Mouse (Mus musculus) forebrain, embryonic 11.5 days (tissue): ENCODE data around the gene Ddx31. TPM values are rescaled to one million over a fixed set of nuclear protein-coding genes. Genes with fewer than 3 reads are reported as not detected.
A peak's percentile ranks its signal among the peaks of the same experiment; 100 is the strongest.

Experiments
- ATAC-seq: fragments of 200-750 bp; cut with Nextera tagmentation; replicated peaks from 2 replicates; pipeline ENCODE4 v1.8.0; 2017; ENCODE audit warnings: moderate TSS enrichment; ENCODE audit not compliant: low FRiP score
- DNase-seq: peaks from one replicate; pipeline ENCODE4 v3.0.0-alpha.2; 2017; ENCODE audit warnings: low spot score
- H3K27ac ChIP-seq: fragments of 300-500 bp; sonication (generic); 2 replicates; pipeline ENCODE4 v1.5.1; 2014; ENCODE audit warnings: low read depth, low read length
- H3K27me3 ChIP-seq: fragments of 300-500 bp; sonication (generic); 2 replicates; pipeline ENCODE4 v1.6.1; 2014; ENCODE audit warnings: mild to moderate bottlenecking, low read length, mixed read lengths; ENCODE audit not compliant: control insufficient read depth, insufficient read depth
- H3K36me3 ChIP-seq: fragments of 300-500 bp; sonication (generic); 2 replicates; pipeline ENCODE4 v1.6.1; 2014; ENCODE audit warnings: mild to moderate bottlenecking, low read length, moderate library complexity, mixed read lengths; ENCODE audit not compliant: control insufficient read depth, insufficient read depth
- H3K4me1 ChIP-seq: fragments of 300-500 bp; sonication (generic); replicated peaks from 2 replicates; pipeline ENCODE4 v1.6.1; 2014; ENCODE audit warnings: low read length, mixed read lengths; ENCODE audit not compliant: control insufficient read depth, insufficient read depth
- H3K4me2 ChIP-seq: fragments of 300-500 bp; sonication (generic); 2 replicates; pipeline ENCODE4 v1.6.1; 2014; ENCODE audit warnings: low read depth, mild to moderate bottlenecking, low read length, moderate library complexity, mixed read lengths; ENCODE audit not compliant: severe bottlenecking
- H3K4me3 ChIP-seq: fragments of 300-500 bp; sonication (generic); 2 replicates; pipeline ENCODE4 v1.5.1; 2014; ENCODE audit warnings: low read depth, low read length
- H3K9ac ChIP-seq: fragments of 300-500 bp; sonication (generic); 2 replicates; pipeline ENCODE4 v1.6.1; 2014; ENCODE audit warnings: low read length
- H3K9me3 ChIP-seq: fragments of 300-500 bp; sonication (generic); 2 replicates; pipeline ENCODE4 v1.6.1; 2016; ENCODE audit warnings: low read length, mixed read lengths; ENCODE audit not compliant: control insufficient read depth
- WGBS: fragments of 180-500 bp; shearing (Covaris S2); extraction: QIAGEN DNeasy Blood & Tissue Kit; methylation state at CpG from one replicate; pipeline ENCODE4 v1.1.7; 2014; 5-methylcytosine and 5-hydroxymethylcytosine counted together
- polyA plus RNA-seq: library from polyadenylated mRNA; unstranded; fragments of >200 nt; fragmentation: Nextera tagmentation; extraction: Ambion mirVana; gene quantifications from 2 replicates; pipeline ENCODE4 v1.2.1, GENCODE M21; 2014

Gene Ddx31
- polyA plus RNA-seq, 1 experiment from 2014 or later = 21.6 TPM

GRCm38 (mm10) chr2:28808841-28809240 lies 31.4 kb upstream of the Ddx31 start:
- ATAC-seq = no peak
- H3K4me3 ChIP-seq = no peak overlapping the region
- no peak overlapping the region for H3K9ac ChIP-seq
- no peak overlapping the region for H3K27ac ChIP-seq
- no peaks in the 10 kb centered on the region for H3K4me1 ChIP-seq
- H3K27me3 ChIP-seq = no peaks in the 10 kb centered on the region
- WGBS = 81% methylated on average over 6 of the region's 6 CpGs
- H3K9me3 ChIP-seq = no peaks in the 10 kb centered on the region
- DNase-seq = no peak
- no peak overlapping the region for H3K4me2 ChIP-seq
- H3K36me3 ChIP-seq = no peaks in the 10 kb centered on the region

GRCm38 (mm10) chr2:28810260-28811013 lies 29.8 kb upstream of the Ddx31 start:
- WGBS = 46% methylated on average over 5 of the region's 5 CpGs
- no peak for DNase-seq
- no peaks in the 10 kb centered on the region for H3K27me3 ChIP-seq

GRCm38 (mm10) chr2:28818866-28819265 lies 21.3 kb upstream of the Ddx31 start:
- Histone ChIP-seq H3K27ac (no peak overlapping the region), H3K4me2 (no peak overlapping the region), H3K9me3 (no peaks in the 10 kb centered on the region), H3K36me3 (no peaks in the 10 kb centered on the region; the same call in 1 of the 2 replicates), H3K9ac (no peak overlapping the region), H3K27me3 (no peaks in the 10 kb centered on the region), H3K4me1 (no peaks in the 10 kb centered on the region), H3K4me3 (no peak overlapping the region)
- WGBS = 88% methylated on average over 4 of the region's 4 CpGs
- ATAC-seq (no peak), DNase-seq (no peak)

More at GRCm38 (mm10) chr2:28810260-28811013, 29.8 kb upstream of the Ddx31 start:
- H3K4me2 ChIP-seq = no peak overlapping the region
- no peak overlapping the region for H3K4me3 ChIP-seq
- H3K4me1 ChIP-seq = no peaks in the 10 kb centered on the region
- no peak overlapping the region for H3K9ac ChIP-seq
- no peaks in the 10 kb centered on the region for H3K9me3 ChIP-seq
- no peak overlapping the region for H3K27ac ChIP-seq
- ATAC-seq = no peak
- no peaks in the 10 kb centered on the region for H3K36me3 ChIP-seq

- Histone ChIP-seq H3K27me3 (no peaks in the 10 kb centered on the region), H3K4me3 (no peak overlapping the region), H3K4me1 (no peaks in the 10 kb centered on the region), H3K9me3 (no peaks in the 10 kb centered on the region), H3K27ac (no peak overlapping the region), H3K36me3 (peaks cover 13% of the 10 kb centered on the region; the same call in 1 of the 2 replicates), H3K4me2 (no peak overlapping the region), H3K9ac (no peak overlapping the region)
- ATAC-seq (no peak), DNase-seq (no peak)
- 48% methylated on average over 4 of the region's 4 CpGs for WGBS
These were observed 10.9 kb upstream of the Ddx31 start for GRCm38 (mm10) chr2:28829265-28829664.

- ATAC-seq (no peak), DNase-seq (no peak)
- H3K9me3 ChIP-seq = no peaks in the 10 kb centered on the region
- no peak overlapping the region for H3K4me2 ChIP-seq
- H3K4me3 ChIP-seq = no peak overlapping the region
- peaks cover 8% of the 10 kb centered on the region for H3K4me1 ChIP-seq
- H3K27ac ChIP-seq = no peak overlapping the region
- WGBS = 86% methylated on average over 3 of the region's 3 CpGs
- no peaks in the 10 kb centered on the region for H3K27me3 ChIP-seq
- H3K9ac ChIP-seq = no peak overlapping the region
- peaks cover 16% of the 10 kb centered on the region; the same call in 1 of the 2 replicates for H3K36me3 ChIP-seq
These were observed 3.8 kb upstream of the Ddx31 start for GRCm38 (mm10) chr2:28836181-28836940.

GRCm38 (mm10) chr2:28839501-28840221 lies 545 bp upstream of the Ddx31 start:
- Histone ChIP-seq H3K4me3 (peak overlapping the region; percentile 100), H3K9me3 (no peaks in the 10 kb centered on the region), H3K4me2 (peak overlapping the region; percentile 78), H3K36me3 (peaks cover 4% of the 10 kb centered on the region; the same call in 1 of the 2 replicates), H3K4me1 (peaks cover 14% of the 10 kb centered on the region), H3K27me3 (no peaks in the 10 kb centered on the region), H3K9ac (peak overlapping the region; percentile 88), H3K27ac (peak overlapping the region; percentile 83)
- WGBS = under 1% methylated on average over 50 of the region's 53 CpGs
- ATAC-seq (peak; percentile 66), DNase-seq (no peak)

GRCm38 (mm10) chr2:28842042-28842441 lies 1.8 kb downstream of the Ddx31 start:
- DNase-seq (no peak), ATAC-seq (no peak)
- no peaks in the 10 kb centered on the region for H3K9me3 ChIP-seq
- WGBS = 81% methylated on average over 3 of the region's 3 CpGs
- no peak overlapping the region for H3K9ac ChIP-seq
- no peak overlapping the region for H3K27ac ChIP-seq
- H3K4me1 ChIP-seq = peaks cover 14% of the 10 kb centered on the region
- H3K27me3 ChIP-seq = no peaks in the 10 kb centered on the region
- H3K4me3 ChIP-seq = no peak overlapping the region
- peak overlapping the region; percentile 11; the same call in 1 of the 2 replicates for H3K4me2 ChIP-seq
- peaks cover 4% of the 10 kb centered on the region; the same call in 1 of the 2 replicates for H3K36me3 ChIP-seq

GRCm38 (mm10) chr2:28848879-28849278 lies 8.7 kb downstream of the Ddx31 start:
- Histone ChIP-seq H3K4me3 (no peak overlapping the region), H3K27ac (no peak overlapping the region), H3K27me3 (no peaks in the 10 kb centered on the region), H3K9ac (no peak overlapping the region), H3K36me3 (peaks cover 4% of the 10 kb centered on the region; the same call in 1 of the 2 replicates), H3K4me1 (no peaks in the 10 kb centered on the region), H3K4me2 (no peak overlapping the region), H3K9me3 (no peaks in the 10 kb centered on the region)
- ATAC-seq = no peak
- no peak for DNase-seq
- WGBS = 95% methylated on average over 2 of the region's 2 CpGs
